Mouse (Mus musculus): ENCODE data around the gene Zfp101.
A peak's percentile ranks its signal among the peaks of the same experiment; 100 is the strongest.

Zfp101 gene

GRCm38 (mm10) chr17:33394182-33395034 lies at the start of gene Zfp101:
Gene Zfp101 (minus strand): TSS chr17:33394641.
- DNase-seq (ENCODE audit: low spot score): peak; percentile 76

GRCm38 (mm10) chr17:33441159-33441558 lies 46.7 kb upstream of the Zfp101 start:
- DNase-seq (ENCODE audit: low spot score): no peak

- DNase-seq (ENCODE audit: low spot score): no peak
These were observed 45.5 kb upstream of the Zfp101 start for GRCm38 (mm10) chr17:33439922-33440321.

- peak; percentile 44 for DNase-seq (ENCODE audit: low spot score)
These were observed 44.7 kb upstream of the Zfp101 start for GRCm38 (mm10) chr17:33439148-33439547.

GRCm38 (mm10) chr17:33432019-33432946 lies 37.8 kb upstream of the Zfp101 start, which contains the start of gene Actl9:
Gene Actl9 (plus strand): TSS chr17:33432896.
- no peak for DNase-seq (ENCODE audit: low spot score)

- no peak for DNase-seq (ENCODE audit: low spot score)
These were observed 2.2 kb downstream of the Zfp101 start for GRCm38 (mm10) chr17:33392271-33392670.

- DNase-seq (ENCODE audit: low spot score): no peak
These were observed 8.7 kb downstream of the Zfp101 start for GRCm38 (mm10) chr17:33385705-33386104.

- DNase-seq (ENCODE audit: low spot score): no peak
These were observed 21.6 kb downstream of the Zfp101 start for GRCm38 (mm10) chr17:33372795-33373194.

GRCm38 (mm10) chr17:33358411-33359384 lies 35.7 kb downstream of the Zfp101 start, which contains the start of gene Zfp81:
Gene Zfp81 (minus strand): TSS chr17:33358878.
- peak; percentile 73 for DNase-seq (ENCODE audit: low spot score)

- no peak for DNase-seq (ENCODE audit: low spot score)
These were observed 41.5 kb downstream of the Zfp101 start for GRCm38 (mm10) chr17:33352981-33353380.

Data from spleen, adult 12 weeks (tissue).